Mouse (Mus musculus): ENCODE measurements at regions not wholly inside any gene's neighbourhood (a gene's known extent, or its start where the extent isn't known, plus 50 kb on each side); places are given as distances from the start of the nearest gene placed in this dataset.

GRCm38 (mm10) chr6:98704887-98705622 lies 362.5 kb upstream of the Gm765 start:
- H3K36me3 ChIP-seq (ENCODE audit: control insufficient read depth, insufficient read depth, low read length): no peaks in the 10 kb centered on the region

GRCm38 (mm10) chr6:98697571-98697970 lies 355.0 kb upstream of the Gm765 start:
- H3K27ac ChIP-seq (ENCODE audit: control insufficient read depth, insufficient read depth, low read depth, low read length): no peak overlapping the region
- no peaks in the 10 kb centered on the region for H3K36me3 ChIP-seq (ENCODE audit: control insufficient read depth, insufficient read depth, low read length)
- H3K27me3 ChIP-seq (ENCODE audit: control insufficient read depth, insufficient read depth, low read length): no peaks in the 10 kb centered on the region
- no peaks in the 10 kb centered on the region for H3K4me1 ChIP-seq (ENCODE audit: control insufficient read depth, insufficient read depth, low read length)
- H3K4me3 ChIP-seq (ENCODE audit: control insufficient read depth, low read depth, low read length): no peak overlapping the region
- TF ChIP-seq POLR2A (IDR thresholded peaks at IDR 0.05; ENCODE audit: control insufficient read depth, low read depth, low read length): no peak
- no peak for TF ChIP-seq CTCF (IDR thresholded peaks at IDR 0.05; ENCODE audit: control insufficient read depth, insufficient read depth, insufficient replicate concordance, low read depth, low read length)

More at GRCm38 (mm10) chr6:98704887-98705622, 362.5 kb upstream of the Gm765 start:
- H3K27me3 ChIP-seq (ENCODE audit: control insufficient read depth, insufficient read depth, low read length): no peaks in the 10 kb centered on the region
- H3K4me3 ChIP-seq (ENCODE audit: control insufficient read depth, low read depth, low read length): no peak overlapping the region
- H3K27ac ChIP-seq (ENCODE audit: control insufficient read depth, insufficient read depth, low read depth, low read length): no peak overlapping the region
- TF ChIP-seq POLR2A (IDR thresholded peaks at IDR 0.05; ENCODE audit: control insufficient read depth, low read depth, low read length): no peak
- no peak for TF ChIP-seq CTCF (IDR thresholded peaks at IDR 0.05; ENCODE audit: control insufficient read depth, insufficient read depth, insufficient replicate concordance, low read depth, low read length)
- no peaks in the 10 kb centered on the region for H3K4me1 ChIP-seq (ENCODE audit: control insufficient read depth, insufficient read depth, low read length)

GRCm38 (mm10) chr6:98693411-98693810 lies 350.9 kb upstream of the Gm765 start:
- Histone ChIP-seq H3K4me1 (ENCODE audit: control insufficient read depth, insufficient read depth, low read length) (no peaks in the 10 kb centered on the region), H3K36me3 (ENCODE audit: control insufficient read depth, insufficient read depth, low read length) (no peaks in the 10 kb centered on the region), H3K4me3 (ENCODE audit: control insufficient read depth, low read depth, low read length) (no peak overlapping the region), H3K27me3 (ENCODE audit: control insufficient read depth, insufficient read depth, low read length) (no peaks in the 10 kb centered on the region), H3K27ac (ENCODE audit: control insufficient read depth, insufficient read depth, low read depth, low read length) (no peak overlapping the region)
- TF ChIP-seq CTCF (IDR thresholded peaks at IDR 0.05; ENCODE audit: control insufficient read depth, insufficient read depth, insufficient replicate concordance, low read depth, low read length): no peak
- no peak for TF ChIP-seq POLR2A (IDR thresholded peaks at IDR 0.05; ENCODE audit: control insufficient read depth, low read depth, low read length)

- Histone ChIP-seq H3K27me3 (ENCODE audit: control insufficient read depth, insufficient read depth, low read length) (no peaks in the 10 kb centered on the region), H3K36me3 (ENCODE audit: control insufficient read depth, insufficient read depth, low read length) (no peaks in the 10 kb centered on the region), H3K4me3 (ENCODE audit: control insufficient read depth, low read depth, low read length) (no peak overlapping the region), H3K4me1 (ENCODE audit: control insufficient read depth, insufficient read depth, low read length) (no peaks in the 10 kb centered on the region), H3K27ac (ENCODE audit: control insufficient read depth, insufficient read depth, low read depth, low read length) (no peak overlapping the region)
- TF ChIP-seq CTCF (IDR thresholded peaks at IDR 0.05; ENCODE audit: control insufficient read depth, insufficient read depth, insufficient replicate concordance, low read depth, low read length) (no peak), POLR2A (IDR thresholded peaks at IDR 0.05; ENCODE audit: control insufficient read depth, low read depth, low read length) (no peak)
These were observed 347.6 kb upstream of the Gm765 start for GRCm38 (mm10) chr6:98690133-98690532.

- TF ChIP-seq CTCF (IDR thresholded peaks at IDR 0.05; ENCODE audit: control insufficient read depth, insufficient read depth, insufficient replicate concordance, low read depth, low read length) (no peak), POLR2A (IDR thresholded peaks at IDR 0.05; ENCODE audit: control insufficient read depth, low read depth, low read length) (no peak)
- H3K4me1 ChIP-seq (ENCODE audit: control insufficient read depth, insufficient read depth, low read length): no peaks in the 10 kb centered on the region
- H3K27ac ChIP-seq (ENCODE audit: control insufficient read depth, insufficient read depth, low read depth, low read length): no peak overlapping the region
- H3K4me3 ChIP-seq (ENCODE audit: control insufficient read depth, low read depth, low read length): no peak overlapping the region
- no peaks in the 10 kb centered on the region for H3K27me3 ChIP-seq (ENCODE audit: control insufficient read depth, insufficient read depth, low read length)
- H3K36me3 ChIP-seq (ENCODE audit: control insufficient read depth, insufficient read depth, low read length): no peaks in the 10 kb centered on the region
These were observed 346.8 kb upstream of the Gm765 start for GRCm38 (mm10) chr6:98689395-98689794.

GRCm38 (mm10) chr6:98688624-98689023 lies 346.1 kb upstream of the Gm765 start:
- H3K4me3 ChIP-seq (ENCODE audit: control insufficient read depth, low read depth, low read length): no peak overlapping the region
- H3K36me3 ChIP-seq (ENCODE audit: control insufficient read depth, insufficient read depth, low read length): no peaks in the 10 kb centered on the region
- no peak overlapping the region for H3K27ac ChIP-seq (ENCODE audit: control insufficient read depth, insufficient read depth, low read depth, low read length)
- TF ChIP-seq CTCF (IDR thresholded peaks at IDR 0.05; ENCODE audit: control insufficient read depth, insufficient read depth, insufficient replicate concordance, low read depth, low read length) (no peak), POLR2A (IDR thresholded peaks at IDR 0.05; ENCODE audit: control insufficient read depth, low read depth, low read length) (no peak)
- H3K27me3 ChIP-seq (ENCODE audit: control insufficient read depth, insufficient read depth, low read length): no peaks in the 10 kb centered on the region
- no peaks in the 10 kb centered on the region for H3K4me1 ChIP-seq (ENCODE audit: control insufficient read depth, insufficient read depth, low read length)

GRCm38 (mm10) chr6:98666388-98666989 lies 323.9 kb upstream of the Gm765 start:
- TF ChIP-seq POLR2A (IDR thresholded peaks at IDR 0.05; ENCODE audit: control insufficient read depth, low read depth, low read length) (no peak), CTCF (IDR thresholded peaks at IDR 0.05; ENCODE audit: control insufficient read depth, insufficient read depth, insufficient replicate concordance, low read depth, low read length) (no peak)
- no peaks in the 10 kb centered on the region; the same call in 1 of the 2 replicates for H3K4me1 ChIP-seq (ENCODE audit: control insufficient read depth, insufficient read depth, low read length)
- H3K4me3 ChIP-seq (ENCODE audit: control insufficient read depth, low read depth, low read length): no peak overlapping the region
- no peak overlapping the region for H3K27ac ChIP-seq (ENCODE audit: control insufficient read depth, insufficient read depth, low read depth, low read length)
- no peaks in the 10 kb centered on the region for H3K27me3 ChIP-seq (ENCODE audit: control insufficient read depth, insufficient read depth, low read length)
- no peaks in the 10 kb centered on the region for H3K36me3 ChIP-seq (ENCODE audit: control insufficient read depth, insufficient read depth, low read length)

All from testis, adult 2 months (tissue).